Mouse (Mus musculus) hematopoietic multipotent progenitor cell, adult 10-12 weeks (in vitro differentiated cells): ENCODE measurements around the gene Rnase1. TPM values are rescaled to one million over a fixed set of nuclear protein-coding genes. Genes with fewer than 3 reads are reported as not detected.

ENCODE experiments used
- polyA plus RNA-seq: library from polyadenylated mRNA; stranded (reverse); fragments of >175 nt; gene quantifications from 2 replicates; pipeline ENCODE4 v1.2.3, GENCODE M21; 2012; ENCODE audit warnings: low replicate concordance

Gene Rnase1
- polyA plus RNA-seq = not detected in 2 replicates

GRCm38 (mm10) chr14:51146685-51147084 is at the start of gene Rnase1:
Gene Rnase1 (minus strand): TSS chr14:51146785.

GRCm38 (mm10) chr14:51161976-51162375 is 15.4 kb upstream of the Rnase1 start, which contains the start of gene Rnase2b:
Gene Rnase2b (plus strand): TSS chr14:51162260.

DNA sequence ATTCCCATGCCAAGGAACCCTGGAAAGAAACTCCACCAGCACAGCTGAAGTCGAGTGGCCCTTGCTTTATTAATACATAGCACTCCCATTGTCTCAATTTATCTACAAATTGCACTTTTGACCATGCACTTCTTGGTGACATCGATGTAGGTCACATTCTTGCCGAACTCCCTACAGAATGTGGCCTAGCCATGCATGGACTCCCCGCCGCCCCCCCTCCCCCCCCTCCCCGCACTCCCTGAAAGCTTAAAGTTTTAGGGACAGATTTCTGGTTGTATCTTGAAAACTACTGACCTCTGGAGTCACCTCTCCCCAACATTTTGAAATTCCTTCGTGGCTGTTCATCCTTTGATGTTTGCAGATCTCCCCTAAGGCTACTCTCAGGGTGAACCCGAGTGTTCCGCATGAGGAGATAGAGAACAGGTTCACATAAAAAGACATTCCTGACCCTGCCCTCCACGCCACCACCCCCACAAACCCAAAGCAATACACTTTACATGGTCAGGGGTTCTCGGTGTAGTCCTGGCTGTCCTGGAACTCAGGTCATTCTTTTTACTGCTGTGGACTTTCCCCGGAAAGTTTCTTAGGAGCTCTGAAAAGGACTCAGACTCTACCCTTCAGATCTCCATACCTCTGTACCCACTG is 32.5 kb downstream of the Rnase1 start, which contains the start of gene Eddm3b:
TSS of gene Eddm3b (plus strand) at position 511 of the 645 bp plus-strand sequence.

Other genes with a start within 250 kb of the Rnase1 start
- 0.11 and 0.61 TPM in 2 replicates for gene Klhl33, start 249.3 kb downstream of the Rnase1 start, polyA plus RNA-seq
- 23.9 and 61.6 TPM in 2 replicates for gene Osgep, start 221.9 kb downstream of the Rnase1 start, polyA plus RNA-seq
- gene Apex1, start 221.8 kb downstream of the Rnase1 start, polyA plus RNA-seq = 20.9 and 45.6 TPM in 2 replicates
- gene Pip4p1, start 215.9 kb downstream of the Rnase1 start, polyA plus RNA-seq = 151 and 508 TPM in 2 replicates
- gene Pnp, start 215.7 kb downstream of the Rnase1 start, polyA plus RNA-seq = 1.7 and 1.8 TPM in 2 replicates
- 1.7 TPM in 1 of 2 replicates, not detected in the other for gene Gm49342, start 202.3 kb downstream of the Rnase1 start, polyA plus RNA-seq
- gene Pnp2, start 190.8 kb downstream of the Rnase1 start, polyA plus RNA-seq = not detected in 2 replicates
- not detected in 2 replicates for gene Rnase10, start 139.0 kb downstream of the Rnase1 start, polyA plus RNA-seq
- not detected in 2 replicates for gene Rnase9, start 104.9 kb downstream of the Rnase1 start, polyA plus RNA-seq
- not detected in 2 replicates for gene Rnase11, start 96.6 kb downstream of the Rnase1 start, polyA plus RNA-seq
- 0.40 TPM in 1 of 2 replicates, not detected in the other for gene Rnase12, start 89.1 kb downstream of the Rnase1 start, polyA plus RNA-seq
- not detected in 2 replicates for gene Olfr750, start 72.3 kb downstream of the Rnase1 start, polyA plus RNA-seq
- 0.76 and 1.6 TPM in 2 replicates for gene Rnase4, start 55.7 kb downstream of the Rnase1 start, polyA plus RNA-seq
- 0.21 TPM in 1 of 2 replicates, not detected in the other for gene Ang, start 55.6 kb downstream of the Rnase1 start, polyA plus RNA-seq
- not detected in 2 replicates for gene Eddm3b, start 32.4 kb downstream of the Rnase1 start, polyA plus RNA-seq
- gene Rnase6, start 22.9 kb downstream of the Rnase1 start, polyA plus RNA-seq = 7.7 and 15.1 TPM in 2 replicates
- not detected in 2 replicates for gene Rnase2b, start 15.5 kb upstream of the Rnase1 start, polyA plus RNA-seq
- not detected in 2 replicates for gene Ang2, start 52.4 kb upstream of the Rnase1 start, polyA plus RNA-seq
- not detected in 2 replicates for gene Ear14, start 56.6 kb upstream of the Rnase1 start, polyA plus RNA-seq
- gene Rnase2a, start 109.3 kb upstream of the Rnase1 start, polyA plus RNA-seq = not detected in 2 replicates
- gene Gm7247, start 215.0 kb upstream of the Rnase1 start, polyA plus RNA-seq = not detected in 2 replicates